29 mouse cellular contexts compared by ENCODE assay signal in genomic region chr5:132609251-132609650, GRCm38 (mm10).
"Had no signal": no experiment of that assay in that cellular context is flagged by ENCODE, and none has a peak within 500 bp of the region (broad histone marks: within the 10 kb centered on the region; RNA-seq: fewer than 3 reads in every experiment).

No protein-coding gene starts in this region.

- DNase-seq: left cerebral cortex, postnatal 4 days; liver; liver, embryonic 13.5 days; liver, postnatal 0 days; lung, adult 18-20 months; lung, adult 2 months; lung, postnatal 10 days; lung, postnatal 14 days; lung, postnatal 36 days; lung, postnatal 4 days had no signal

- H3K4me1 ChIP-seq: limb, embryonic 10.5 days; limb, embryonic 12.5 days; limb, embryonic 13.5 days; limb, embryonic 15.5 days; liver, embryonic 12.5 days; liver, embryonic 13.5 days; liver, embryonic 15.5 days; megakaryocyte, embryonic 14.5 days; neural tube, embryonic 12.5 days; neural tube, embryonic 13.5 days had no signal

- H3K4me2 ChIP-seq: limb, embryonic 12.5 days; limb, embryonic 13.5 days; limb, embryonic 15.5 days; liver, embryonic 11.5 days; liver, embryonic 12.5 days; liver, embryonic 13.5 days; liver, embryonic 15.5 days; lung, embryonic 14.5 days; lung, embryonic 15.5 days; midbrain, embryonic 12.5 days; midbrain, embryonic 13.5 days; neural tube, embryonic 12.5 days; neural tube, embryonic 13.5 days had no signal

- H3K27ac ChIP-seq: left cerebral cortex, adult 2 months; limb, embryonic 10.5 days; limb, embryonic 12.5 days; limb, embryonic 13.5 days; limb, embryonic 15.5 days; liver, embryonic 12.5 days; liver, embryonic 13.5 days; liver, embryonic 14.5 days; liver, embryonic 15.5 days; lung, embryonic 15.5 days; macrophage; midbrain, embryonic 12.5 days; midbrain, embryonic 13.5 days; neural tube, embryonic 12.5 days; neural tube, embryonic 13.5 days had no signal

- H3K36me3 ChIP-seq: limb, embryonic 10.5 days; limb, embryonic 12.5 days; limb, embryonic 13.5 days; limb, embryonic 15.5 days; liver, embryonic 12.5 days; liver, embryonic 13.5 days; liver, embryonic 15.5 days; lung, embryonic 15.5 days; midbrain, embryonic 12.5 days; midbrain, embryonic 13.5 days; neural tube, embryonic 12.5 days; neural tube, embryonic 13.5 days had no signal

- H3K9ac ChIP-seq: limb, embryonic 12.5 days; limb, embryonic 13.5 days; limb, embryonic 15.5 days; liver, embryonic 12.5 days; liver, embryonic 13.5 days; liver, embryonic 14.5 days; liver, embryonic 15.5 days; liver, postnatal 0 days; lung, embryonic 14.5 days; lung, embryonic 15.5 days; midbrain, embryonic 12.5 days; midbrain, embryonic 13.5 days; neural tube, embryonic 12.5 days; neural tube, embryonic 13.5 days had no signal

- ATAC-seq: liver, embryonic 12.5 days; liver, postnatal 0 days; lung, postnatal 0 days; midbrain, embryonic 13.5 days had no signal

- H3K27me3 ChIP-seq: limb, embryonic 12.5 days; limb, embryonic 15.5 days; liver, embryonic 12.5 days; liver, embryonic 13.5 days; liver, embryonic 15.5 days; lung, embryonic 15.5 days; megakaryocyte, embryonic 14.5 days; neural tube, embryonic 12.5 days had no signal

- H3K9me3 ChIP-seq: limb, embryonic 10.5 days; limb, embryonic 12.5 days; limb, embryonic 13.5 days; limb, embryonic 15.5 days; liver, embryonic 12.5 days; liver, embryonic 13.5 days; liver, embryonic 15.5 days; lung, embryonic 15.5 days; midbrain, embryonic 12.5 days; midbrain, embryonic 13.5 days; neural tube, embryonic 12.5 days; neural tube, embryonic 13.5 days had no signal

- H3K4me3 ChIP-seq: left cerebral cortex, adult 2 months; limb, embryonic 10.5 days; limb, embryonic 12.5 days; limb, embryonic 13.5 days; limb, embryonic 15.5 days; liver, embryonic 12.5 days; liver, embryonic 13.5 days; liver, embryonic 15.5 days; lung, embryonic 15.5 days; megakaryocyte, embryonic 14.5 days; midbrain, embryonic 12.5 days; midbrain, embryonic 13.5 days; myocyte; neural tube, embryonic 12.5 days; neural tube, embryonic 13.5 days had no signal
